Mouse (Mus musculus) hindbrain, embryonic 12.5 days (tissue): ENCODE measurements at regions not wholly inside any gene's neighbourhood (a gene's known extent, or its start where the extent isn't known, plus 50 kb on each side); places are given as distances from the start of the nearest gene placed in this dataset.

ENCODE experiments used
- ATAC-seq: fragments of 200-750 bp; cut with Nextera tagmentation; 2 replicates; pipeline ENCODE4 v1.8.0; 2017; ENCODE audit warnings: moderate TSS enrichment; ENCODE audit not compliant: low FRiP score
- H3K27ac ChIP-seq: fragments of 300-500 bp; sonication (generic); 2 replicates; pipeline ENCODE4 v1.5.1; 2016; ENCODE audit warnings: mild to moderate bottlenecking
- H3K27me3 ChIP-seq: fragments of 300-500 bp; sonication (generic); 2 replicates; pipeline ENCODE4 v1.6.1; 2016; ENCODE audit warnings: mild to moderate bottlenecking
- H3K36me3 ChIP-seq: fragments of 300-500 bp; sonication (generic); 2 replicates; pipeline ENCODE4 v1.6.1; 2016; ENCODE audit warnings: mild to moderate bottlenecking
- H3K4me1 ChIP-seq: fragments of 300-500 bp; sonication (generic); 2 replicates; pipeline ENCODE4 v1.6.1; 2016
- H3K4me2 ChIP-seq: fragments of 300-500 bp; sonication (generic); replicated peaks from 2 replicates; pipeline ENCODE4 v1.6.1; 2016; ENCODE audit warnings: mild to moderate bottlenecking
- H3K4me3 ChIP-seq: fragments of 300-500 bp; sonication (generic); 2 replicates; pipeline ENCODE4 v1.5.1; 2016; ENCODE audit warnings: mild to moderate bottlenecking
- H3K9ac ChIP-seq: fragments of 300-500 bp; sonication (generic); 2 replicates; pipeline ENCODE4 v1.6.1; 2016; ENCODE audit warnings: mild to moderate bottlenecking, moderate library complexity
- H3K9me3 ChIP-seq: fragments of 300-500 bp; sonication (generic); replicated peaks from 2 replicates; pipeline ENCODE4 v1.6.1; 2016; ENCODE audit warnings: mild to moderate bottlenecking
- WGBS: fragments of 180-500 bp; shearing (Covaris S2); methylation state at CpG from one replicate; pipeline ENCODE4 v1.1.7; 2016; 5-methylcytosine and 5-hydroxymethylcytosine counted together

- no peak for ATAC-seq
- 60% methylated on average over 4 of the region's 4 CpGs for WGBS
- Histone ChIP-seq H3K27ac (no peak overlapping the region), H3K36me3 (no peaks in the 10 kb centered on the region), H3K9me3 (no peaks in the 10 kb centered on the region), H3K4me2 (no peak overlapping the region), H3K4me3 (no peak overlapping the region), H3K27me3 (no peaks in the 10 kb centered on the region), H3K9ac (no peak overlapping the region), H3K4me1 (no peaks in the 10 kb centered on the region)
These were observed 416.1 kb downstream of the Efna5 start for GRCm38 (mm10) chr17:62464994-62465393.

DNA sequence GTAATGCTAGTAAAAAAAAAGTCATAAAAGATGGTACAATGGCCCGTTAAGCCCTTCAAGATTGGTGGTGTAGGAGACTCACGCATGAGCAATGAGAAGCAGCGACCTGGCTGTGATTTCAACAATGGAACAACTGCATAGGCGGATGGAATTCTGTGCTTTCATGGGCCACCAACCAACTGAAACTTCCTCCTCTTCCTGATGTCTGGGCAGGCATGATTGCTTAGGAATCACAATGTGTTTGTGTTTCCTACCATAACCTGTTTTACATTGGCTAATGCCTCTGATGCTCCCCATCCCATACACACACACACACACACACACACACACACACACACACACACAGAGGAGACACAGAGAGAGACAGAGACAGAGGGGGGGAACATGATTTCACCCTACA lies 416.9 kb downstream of the Efna5 start:
- Histone ChIP-seq H3K4me1 (no peaks in the 10 kb centered on the region), H3K36me3 (no peaks in the 10 kb centered on the region), H3K27me3 (no peaks in the 10 kb centered on the region), H3K4me2 (no peak overlapping the region), H3K9ac (no peak overlapping the region), H3K4me3 (no peak overlapping the region), H3K9me3 (no peaks in the 10 kb centered on the region), H3K27ac (no peak overlapping the region)
- 75% methylated on average over 4 of the region's 4 CpGs for WGBS
- no peak for ATAC-seq

- H3K27me3 ChIP-seq: no peaks in the 10 kb centered on the region
- no peaks in the 10 kb centered on the region for H3K36me3 ChIP-seq
- H3K4me1 ChIP-seq: no peaks in the 10 kb centered on the region
- ATAC-seq: no peak
- no peak overlapping the region for H3K9ac ChIP-seq
- no peak overlapping the region for H3K4me2 ChIP-seq
- no peak overlapping the region for H3K27ac ChIP-seq
- H3K4me3 ChIP-seq: no peak overlapping the region
- 73% methylated on average over 17 of the region's 17 CpGs for WGBS
- no peaks in the 10 kb centered on the region for H3K9me3 ChIP-seq
These were observed 419.5 kb downstream of the Efna5 start for GRCm38 (mm10) chr17:62461304-62462245.

GRCm38 (mm10) chr17:62458964-62459363 lies 422.2 kb downstream of the Efna5 start:
- Histone ChIP-seq H3K27me3 (no peaks in the 10 kb centered on the region), H3K27ac (no peak overlapping the region), H3K4me2 (no peak overlapping the region), H3K9ac (no peak overlapping the region), H3K4me1 (no peaks in the 10 kb centered on the region), H3K4me3 (no peak overlapping the region), H3K36me3 (no peaks in the 10 kb centered on the region), H3K9me3 (no peaks in the 10 kb centered on the region)
- ATAC-seq: no peak
- WGBS: 38% methylated on average over 7 of the region's 7 CpGs

GRCm38 (mm10) chr17:62438045-62438444 lies 443.1 kb downstream of the Efna5 start:
- WGBS: 89% methylated on average over 4 of the region's 4 CpGs
- no peaks in the 10 kb centered on the region for H3K4me1 ChIP-seq
- no peak for ATAC-seq
- no peaks in the 10 kb centered on the region for H3K27me3 ChIP-seq
- no peaks in the 10 kb centered on the region for H3K9me3 ChIP-seq
- H3K9ac ChIP-seq: no peak overlapping the region
- H3K4me2 ChIP-seq: no peak overlapping the region
- no peak overlapping the region for H3K4me3 ChIP-seq
- H3K27ac ChIP-seq: no peak overlapping the region
- no peaks in the 10 kb centered on the region for H3K36me3 ChIP-seq

DNA sequence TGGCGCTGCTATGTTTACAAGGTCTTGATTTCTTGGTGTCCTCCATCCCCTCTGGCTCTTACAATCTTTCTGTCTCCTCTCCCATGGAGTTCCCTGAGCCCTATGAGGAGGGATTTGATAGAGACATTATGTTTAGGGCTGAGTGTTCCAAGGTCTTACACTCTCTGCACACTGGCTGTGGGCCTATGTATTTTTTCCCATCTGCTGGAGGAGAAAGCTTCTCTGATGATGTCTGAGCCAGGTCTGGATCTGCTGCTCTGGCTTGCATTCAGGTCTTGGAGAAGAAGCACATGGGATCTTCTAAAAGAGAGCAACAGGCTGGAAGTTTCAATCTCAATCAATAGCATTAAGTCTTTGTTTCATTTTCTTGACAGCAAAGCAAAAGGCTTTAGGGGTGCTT lies 445.1 kb downstream of the Efna5 start:
- Histone ChIP-seq H3K4me3 (no peak overlapping the region), H3K36me3 (no peaks in the 10 kb centered on the region), H3K27ac (no peak overlapping the region), H3K4me2 (no peak overlapping the region), H3K9ac (no peak overlapping the region), H3K4me1 (no peaks in the 10 kb centered on the region), H3K9me3 (no peaks in the 10 kb centered on the region), H3K27me3 (no peaks in the 10 kb centered on the region)
- ATAC-seq: no peak
- 86% methylated on average over 1 of the region's 1 CpGs for WGBS

DNA sequence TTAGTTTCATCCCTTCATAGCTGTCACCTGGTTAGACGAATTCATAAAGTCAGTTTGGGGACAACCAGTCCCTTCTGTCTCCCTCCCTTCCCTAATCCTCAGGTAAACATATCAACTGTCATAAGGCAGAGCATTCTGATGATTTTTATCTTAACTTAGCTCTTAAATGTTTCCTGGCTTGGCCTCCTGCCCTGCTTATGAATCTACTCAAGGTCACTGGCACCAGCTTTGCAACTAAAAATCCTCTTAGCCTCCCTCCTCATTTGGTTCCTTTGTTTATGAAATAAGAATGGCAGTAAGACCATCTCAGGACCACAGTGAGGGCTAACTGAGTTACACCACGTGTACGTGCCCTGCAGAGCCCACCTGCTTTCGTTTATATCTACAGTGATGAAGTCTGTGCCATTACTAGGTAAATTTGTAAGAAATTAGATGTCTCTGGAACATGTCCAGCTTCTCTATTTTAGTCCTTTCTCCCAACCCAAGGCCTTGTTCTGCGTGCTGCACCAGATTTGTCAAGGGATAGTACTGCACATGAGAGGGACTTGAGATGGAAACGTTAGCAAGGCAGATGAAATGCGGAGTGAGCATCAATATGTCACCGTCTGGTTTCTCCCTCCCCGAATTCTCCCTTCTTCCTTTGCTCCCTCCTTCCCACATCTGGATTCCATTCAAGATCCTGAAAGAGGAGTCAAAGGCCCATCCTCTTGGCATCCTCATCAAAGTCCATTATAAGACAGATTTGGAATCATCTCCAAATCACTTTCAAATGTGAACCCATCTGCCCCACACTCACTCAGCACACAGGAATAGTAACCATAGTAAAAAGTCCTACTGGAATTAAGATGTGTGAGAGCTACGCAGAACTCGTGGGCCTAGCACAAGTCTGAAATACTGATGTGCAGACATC lies 457.4 kb downstream of the Efna5 start:
- 79% methylated on average over 11 of the region's 11 CpGs for WGBS
- no peak overlapping the region for H3K9ac ChIP-seq
- H3K4me1 ChIP-seq: no peaks in the 10 kb centered on the region
- H3K4me2 ChIP-seq: no peak overlapping the region
- H3K4me3 ChIP-seq: no peak overlapping the region
- H3K36me3 ChIP-seq: no peaks in the 10 kb centered on the region
- H3K27me3 ChIP-seq: no peaks in the 10 kb centered on the region
- ATAC-seq: no peak
- H3K9me3 ChIP-seq: no peaks in the 10 kb centered on the region
- H3K27ac ChIP-seq: no peak overlapping the region

DNA sequence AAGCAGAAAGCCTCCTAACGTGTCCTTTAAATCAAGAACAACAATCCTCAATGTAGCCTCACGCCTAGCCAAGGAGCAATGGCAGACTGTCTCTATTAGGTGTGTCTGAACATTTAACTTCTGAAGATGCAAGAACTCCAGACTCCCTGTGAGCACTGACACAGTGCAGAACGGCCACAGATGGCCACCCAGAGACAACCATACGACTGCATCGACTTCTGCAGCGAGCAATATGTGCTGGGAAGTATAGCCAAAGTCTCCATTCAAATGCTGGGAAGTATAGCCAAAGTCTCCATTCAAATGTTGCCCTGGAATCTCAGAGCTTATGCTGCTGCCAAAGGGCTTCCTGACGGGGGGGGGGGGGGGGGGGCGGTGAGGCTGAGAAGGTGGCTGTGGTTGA lies 463.5 kb downstream of the Efna5 start:
- no peak overlapping the region for H3K9ac ChIP-seq
- ATAC-seq: no peak
- no peaks in the 10 kb centered on the region for H3K27me3 ChIP-seq
- no peak overlapping the region for H3K27ac ChIP-seq
- H3K4me3 ChIP-seq: no peak overlapping the region
- WGBS: 71% methylated on average over 8 of the region's 8 CpGs
- no peak overlapping the region for H3K4me2 ChIP-seq
- no peaks in the 10 kb centered on the region for H3K9me3 ChIP-seq
- no peaks in the 10 kb centered on the region for H3K36me3 ChIP-seq
- no peaks in the 10 kb centered on the region for H3K4me1 ChIP-seq

- H3K36me3 ChIP-seq: no peaks in the 10 kb centered on the region
- no peak for ATAC-seq
- H3K4me3 ChIP-seq: no peak overlapping the region
- no peaks in the 10 kb centered on the region for H3K4me1 ChIP-seq
- no peaks in the 10 kb centered on the region for H3K27me3 ChIP-seq
- H3K9me3 ChIP-seq: no peaks in the 10 kb centered on the region
- H3K9ac ChIP-seq: no peak overlapping the region
- 87% methylated on average over 4 of the region's 4 CpGs for WGBS
- H3K4me2 ChIP-seq: no peak overlapping the region
- H3K27ac ChIP-seq: no peak overlapping the region
These were observed 466.0 kb downstream of the Efna5 start for GRCm38 (mm10) chr17:62415152-62415551.

DNA sequence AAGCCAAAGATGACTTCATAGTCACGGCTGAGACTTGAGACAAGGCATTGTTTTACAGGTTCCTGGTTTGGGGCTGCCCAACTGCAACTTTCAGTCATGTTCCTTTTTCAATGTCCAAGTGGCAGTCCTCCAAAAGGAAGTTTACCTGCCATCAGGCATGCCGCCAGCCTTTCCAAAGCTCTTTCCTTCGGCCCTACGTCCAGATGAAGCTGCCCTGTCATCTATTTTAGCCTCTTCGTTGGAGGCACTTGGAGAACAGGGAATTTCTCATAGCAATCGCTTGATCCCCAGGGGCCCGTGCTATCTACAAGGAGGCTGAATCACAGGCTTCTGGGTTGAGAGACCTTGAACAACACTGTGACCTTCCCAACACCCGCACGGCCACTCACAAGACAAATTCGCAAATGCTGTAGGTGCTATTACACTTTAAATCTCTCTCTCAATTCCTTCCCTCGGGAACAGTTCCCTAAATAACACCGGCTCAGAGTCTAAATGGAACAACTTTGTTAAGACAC lies 468.4 kb downstream of the Efna5 start:
- ATAC-seq: no peak
- Histone ChIP-seq H3K9me3 (no peaks in the 10 kb centered on the region), H3K27ac (no peak overlapping the region), H3K9ac (no peak overlapping the region), H3K36me3 (no peaks in the 10 kb centered on the region), H3K27me3 (no peaks in the 10 kb centered on the region), H3K4me3 (no peak overlapping the region), H3K4me2 (no peak overlapping the region), H3K4me1 (no peaks in the 10 kb centered on the region)
- WGBS: 92% methylated on average over 12 of the region's 12 CpGs

DNA sequence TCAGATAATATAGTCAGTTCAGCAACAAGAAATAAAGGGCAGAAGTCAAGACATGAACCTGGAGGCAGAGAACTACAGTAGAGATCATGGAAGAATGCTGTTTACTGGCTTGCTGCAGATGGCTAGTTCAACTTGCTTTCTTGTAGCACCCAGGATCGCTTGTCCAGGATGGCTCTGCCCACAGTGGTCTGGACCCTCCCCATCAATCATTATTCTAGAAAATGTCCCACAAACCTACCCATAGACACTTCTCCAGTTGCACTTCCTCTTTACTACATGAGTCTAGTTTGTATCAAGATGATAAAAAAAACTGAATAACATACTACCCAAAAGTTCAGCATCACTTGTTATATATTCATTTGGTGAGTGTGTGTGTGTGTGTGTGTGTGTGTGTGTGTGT lies 477.4 kb downstream of the Efna5 start:
- no peaks in the 10 kb centered on the region for H3K4me1 ChIP-seq
- H3K9me3 ChIP-seq: no peaks in the 10 kb centered on the region
- no peak overlapping the region for H3K4me3 ChIP-seq
- 82% methylated on average over 1 of the region's 1 CpGs for WGBS
- H3K36me3 ChIP-seq: no peaks in the 10 kb centered on the region
- ATAC-seq: no peak
- no peaks in the 10 kb centered on the region for H3K27me3 ChIP-seq
- H3K4me2 ChIP-seq: no peak overlapping the region
- H3K27ac ChIP-seq: no peak overlapping the region
- H3K9ac ChIP-seq: no peak overlapping the region

DNA sequence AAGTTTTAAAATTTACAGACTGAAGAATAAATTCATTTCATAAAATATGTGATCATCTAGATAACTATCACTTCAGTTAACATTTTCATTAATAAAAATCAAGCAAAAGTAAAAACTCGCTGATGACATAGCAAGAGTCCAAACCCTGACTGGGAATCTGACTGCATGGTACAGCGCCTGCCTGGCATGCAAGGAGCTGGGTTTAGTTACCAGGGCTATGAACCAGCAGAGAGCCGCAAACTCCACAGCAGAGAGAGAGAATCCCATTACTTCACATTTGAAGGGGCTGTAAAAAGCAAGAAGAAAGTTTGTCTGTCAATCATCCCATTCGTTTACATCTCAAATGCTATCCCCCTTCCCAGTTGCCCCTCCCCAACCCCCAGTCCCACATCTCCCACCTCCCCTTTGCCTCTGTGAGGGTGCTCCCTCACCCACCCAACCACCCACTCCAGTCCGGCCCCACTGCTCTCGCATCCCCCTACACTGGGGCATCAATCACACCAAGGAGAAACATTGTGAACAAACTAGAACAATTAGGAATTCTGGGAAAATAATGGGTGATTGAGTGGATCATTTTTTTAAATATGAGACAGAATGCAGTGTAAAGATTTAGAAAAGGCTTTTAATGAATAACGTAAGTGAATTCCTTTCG lies 487.6 kb downstream of the Efna5 start:
- H3K4me1 ChIP-seq: no peaks in the 10 kb centered on the region
- no peak for ATAC-seq
- no peak overlapping the region for H3K4me2 ChIP-seq
- 91% methylated on average over 8 of the region's 8 CpGs for WGBS
- H3K36me3 ChIP-seq: no peaks in the 10 kb centered on the region
- no peak overlapping the region for H3K9ac ChIP-seq
- no peak overlapping the region for H3K4me3 ChIP-seq
- H3K9me3 ChIP-seq: no peaks in the 10 kb centered on the region
- no peaks in the 10 kb centered on the region for H3K27me3 ChIP-seq
- H3K27ac ChIP-seq: no peak overlapping the region
